Mouse (Mus musculus): ENCODE measurements around the gene Ckap5. TPM values are rescaled to one million over a fixed set of nuclear protein-coding genes. Genes with fewer than 3 reads are reported as not detected.

The Ckap5 gene
- total RNA-seq, 2 experiments from 2014 or later = 79.1 to 94.5 TPM

- no peak for ATAC-seq (replicated peaks; ENCODE audit: poor library complexity)
These were observed 125.1 kb downstream of the Ckap5 start for GRCm38 (mm10) chr2:91651458-91652258.

DNA sequence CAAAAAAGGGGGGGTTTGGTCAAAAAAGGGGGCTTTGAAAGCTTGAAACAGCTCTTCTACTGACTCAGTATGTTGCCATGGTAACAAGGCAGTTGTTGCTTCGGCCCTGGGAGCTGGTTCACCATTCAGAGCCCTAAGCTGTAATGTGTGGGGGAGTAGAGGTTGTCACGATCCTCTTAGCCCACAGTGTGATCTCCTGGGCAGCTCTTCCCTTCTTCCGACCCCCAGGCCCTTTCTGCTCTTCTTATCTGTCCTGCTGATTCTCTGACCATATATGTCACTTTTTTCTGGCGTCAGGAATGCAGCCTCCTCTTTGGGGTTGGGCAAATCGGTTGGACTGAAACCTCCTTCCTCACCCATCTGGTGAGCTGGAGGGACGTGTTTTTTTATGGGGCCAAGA, 126.3 kb downstream of the Ckap5 start:
- no peak for ATAC-seq (replicated peaks; ENCODE audit: poor library complexity)

- ATAC-seq (replicated peaks; ENCODE audit: poor library complexity) = no peak
These were observed 128.8 kb downstream of the Ckap5 start for GRCm38 (mm10) chr2:91655388-91655787.

DNA sequence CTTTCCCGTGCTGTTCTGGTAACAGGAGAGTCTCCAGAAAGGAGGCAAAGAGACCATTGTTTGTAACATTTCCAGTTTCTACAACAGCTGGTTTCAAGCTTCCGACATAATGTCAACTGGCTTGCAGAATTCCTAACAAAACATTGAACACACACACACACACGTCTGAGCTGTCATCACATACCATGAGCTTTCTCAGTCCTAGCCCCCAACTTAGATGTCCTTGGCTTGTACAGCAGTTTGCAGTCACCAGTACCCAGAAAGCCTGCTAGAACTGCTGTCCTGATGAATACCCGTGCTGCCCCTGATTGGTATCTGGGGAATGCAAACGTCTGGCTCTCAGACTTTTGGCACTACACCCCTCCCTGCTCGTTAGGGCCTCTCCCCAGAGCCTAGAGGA, 129.3 kb downstream of the Ckap5 start:
- ATAC-seq (replicated peaks; ENCODE audit: poor library complexity) = no peak

GRCm38 (mm10) chr2:91656774-91657173, 130.2 kb downstream of the Ckap5 start:
- peak; percentile 52; the same call in 1 of the 2 replicates for ATAC-seq (replicated peaks; ENCODE audit: poor library complexity)

DNA sequence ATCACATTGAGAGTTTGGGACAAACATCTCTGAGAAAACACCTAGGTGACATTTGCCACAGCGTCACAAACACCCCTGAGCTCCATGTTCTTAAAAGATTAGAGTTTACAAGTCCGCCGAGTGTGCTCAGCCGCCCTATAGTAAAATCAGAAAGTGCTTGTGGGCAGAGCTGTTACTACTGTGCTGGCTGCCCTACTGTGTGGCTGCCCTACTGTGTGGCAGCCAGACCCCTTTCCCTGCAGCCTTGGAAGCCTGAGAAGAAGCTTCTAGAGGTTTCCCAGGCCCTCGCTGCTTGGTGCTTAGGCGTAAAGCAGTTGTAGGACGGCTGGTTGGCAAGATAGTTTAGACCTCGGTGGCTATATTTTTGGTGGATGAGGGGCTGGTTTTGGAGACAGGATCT, 133.1 kb downstream of the Ckap5 start:
- no peak for ATAC-seq (replicated peaks; ENCODE audit: poor library complexity)

DNA sequence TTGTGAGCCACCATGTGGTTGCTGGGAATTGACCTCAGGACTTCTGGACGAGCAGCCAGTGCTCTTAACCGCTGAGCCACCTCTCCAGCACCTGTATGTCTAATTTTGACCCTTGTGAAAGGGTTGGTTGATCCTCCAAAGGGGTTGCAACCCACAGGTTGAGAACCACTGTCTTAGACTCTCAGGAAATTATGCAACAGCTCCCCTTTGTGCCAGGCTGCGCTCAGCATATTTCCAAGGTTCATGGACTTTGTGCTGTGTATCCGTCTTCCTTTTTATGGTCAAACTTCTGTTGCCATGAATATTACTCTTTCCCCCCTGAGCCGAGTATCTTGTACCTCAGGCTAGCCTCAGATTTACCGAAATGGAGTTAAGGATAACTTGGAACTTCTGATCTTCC, 134.4 kb downstream of the Ckap5 start:
- peak; percentile 29; the same call in 1 of the 2 replicates for ATAC-seq (replicated peaks; ENCODE audit: poor library complexity)

DNA sequence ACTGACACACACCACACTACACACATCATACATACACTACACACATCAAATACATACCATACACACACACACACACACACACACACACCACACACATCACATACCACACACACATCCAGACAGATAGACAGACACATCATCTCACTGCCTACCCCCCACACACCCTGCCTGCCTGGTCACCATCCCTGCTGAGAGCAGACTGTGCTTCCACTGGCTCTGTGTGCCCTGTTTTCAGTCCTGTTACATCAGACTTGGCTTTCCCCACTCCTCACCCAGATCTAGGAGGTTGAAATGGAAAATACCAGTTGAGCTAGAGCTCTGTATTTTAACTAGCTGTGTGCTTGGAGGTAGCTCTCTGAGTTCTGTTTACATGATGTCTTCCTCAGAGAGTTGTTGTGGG, 138.2 kb downstream of the Ckap5 start:
- no peak for ATAC-seq (replicated peaks; ENCODE audit: poor library complexity)

GRCm38 (mm10) chr2:91666386-91666910, 139.9 kb downstream of the Ckap5 start:
- ATAC-seq (replicated peaks; ENCODE audit: poor library complexity) = no peak

DNA sequence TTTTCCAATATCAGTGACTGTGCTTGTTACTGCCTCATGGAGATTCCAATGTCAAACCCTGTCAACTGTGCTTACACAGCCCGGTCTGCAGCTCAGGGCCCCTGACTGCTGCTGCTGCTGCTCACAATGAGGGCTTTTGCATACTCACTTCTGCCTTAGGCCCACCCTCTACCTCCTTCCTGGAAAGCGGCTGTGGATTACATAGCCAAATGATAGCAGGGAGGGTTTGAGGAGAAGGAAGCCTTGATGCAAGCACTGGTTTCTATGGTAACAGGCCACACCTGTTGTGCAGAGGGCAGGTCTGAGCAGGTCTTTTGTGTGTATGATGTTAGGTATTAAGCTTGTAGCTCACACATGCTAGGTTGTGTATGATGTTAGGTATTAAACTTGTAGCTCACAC, 141.2 kb downstream of the Ckap5 start:
- no peak for ATAC-seq (replicated peaks; ENCODE audit: poor library complexity)

DNA sequence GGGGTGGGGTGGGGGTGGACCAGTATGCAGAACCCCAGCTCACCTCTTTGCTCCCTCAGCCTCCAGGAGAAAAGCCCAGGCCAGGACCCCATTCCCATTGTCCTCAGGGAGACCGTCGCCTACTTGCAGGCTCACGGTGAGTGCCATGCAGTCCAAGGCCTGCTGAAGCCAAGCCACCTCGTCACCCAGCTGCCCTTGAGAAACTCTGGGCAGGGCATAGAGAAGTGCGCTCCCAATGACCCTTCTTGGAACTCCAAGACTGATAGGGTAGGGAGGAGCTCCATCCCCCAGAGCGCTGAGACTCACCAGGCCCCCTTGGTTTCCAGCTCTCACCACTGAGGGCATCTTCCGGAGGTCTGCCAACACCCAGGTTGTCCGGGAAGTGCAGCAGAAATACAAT, 142.8 kb downstream of the Ckap5 start:
- ATAC-seq (replicated peaks; ENCODE audit: poor library complexity) = no peak

GRCm38 (mm10) chr2:91670038-91670437, 143.5 kb downstream of the Ckap5 start:
- ATAC-seq (replicated peaks; ENCODE audit: poor library complexity) = no peak

Other genes starting within 250 kb of the Ckap5 start
- gene 1110051M20Rik, start 82.1 kb upstream of the Ckap5 start, total RNA-seq (2015) = 15.2 and 15.3 TPM in 2 replicates
- 4.8 and 5.8 TPM in 2 replicates for gene 1110051M20Rik, start 82.1 kb upstream of the Ckap5 start, total RNA-seq (2017)
- gene Lrp4, start 69.3 kb upstream of the Ckap5 start, total RNA-seq (2015) = 1.9 TPM in 2 replicates
- gene Lrp4, start 69.3 kb upstream of the Ckap5 start, total RNA-seq (2017) = 2.7 and 3.8 TPM in 2 replicates
- gene F2, start 109.7 kb downstream of the Ckap5 start, total RNA-seq (2015) = not detected in 2 replicates
- not detected in 2 replicates for gene F2, start 109.7 kb downstream of the Ckap5 start, total RNA-seq (2017)
- gene Zfp408, start 123.0 kb downstream of the Ckap5 start, total RNA-seq (2015) = 4.9 and 5.2 TPM in 2 replicates
- 9.2 and 11.1 TPM in 2 replicates for gene Zfp408, start 123.0 kb downstream of the Ckap5 start, total RNA-seq (2017)
- 66.3 and 67.1 TPM in 2 replicates for gene Arhgap1, start 123.1 kb downstream of the Ckap5 start, total RNA-seq (2015)
- gene Arhgap1, start 123.1 kb downstream of the Ckap5 start, total RNA-seq (2017) = 45.0 and 58.6 TPM in 2 replicates
- gene Atg13, start 183.8 kb downstream of the Ckap5 start, total RNA-seq (2015) = 24.0 and 25.0 TPM in 2 replicates
- 5.7 and 10.1 TPM in 2 replicates for gene Atg13, start 183.8 kb downstream of the Ckap5 start, total RNA-seq (2017)
- gene Harbi1, start 184.1 kb downstream of the Ckap5 start, total RNA-seq (2015) = 4.6 and 7.7 TPM in 2 replicates
- gene Harbi1, start 184.1 kb downstream of the Ckap5 start, total RNA-seq (2017) = 20.6 and 24.2 TPM in 2 replicates
- 23.7 and 25.5 TPM in 2 replicates for gene Ambra1, start 203.4 kb downstream of the Ckap5 start, total RNA-seq (2015)
- 19.1 and 30.6 TPM in 2 replicates for gene Ambra1, start 203.4 kb downstream of the Ckap5 start, total RNA-seq (2017)